Mouse (Mus musculus) adrenal gland, postnatal 14 days (tissue): ENCODE results near the gene Tmed4. TPM values are rescaled to one million over a fixed set of nuclear protein-coding genes. Genes with fewer than 3 reads are reported as not detected.
A peak's percentile ranks its signal among the peaks of the same experiment; 100 is the strongest.
"Not testable (repeated sequence)": the region's sequence is repeated elsewhere in the genome, so short reads cannot be mapped to it uniquely, and the experiment has no call there.

Experiments
- DNase-seq: peaks from one replicate; pipeline ENCODE4 v3.0.0; 2021; ENCODE audit warnings: mixed read lengths
- total RNA-seq: library from RNA; stranded (reverse); gene quantifications from 2 replicates; pipeline ENCODE4 v1.2.3, GENCODE M21; 2021

Tmed4 gene
- total RNA-seq, 1 experiment from 2014 or later = 88.6 TPM

- DNase-seq = no peak
Measured at GRCm38 (mm10) chr11:6273607-6274006, 1.1 kb downstream of the Tmed4 start.

GRCm38 (mm10) chr11:6267320-6268254 is 7.1 kb downstream of the Tmed4 start, which contains the start of gene Ddx56:
Gene Ddx56, minus strand, starts transcription at chr11:6267772.
- peak; percentile 94 for DNase-seq

GRCm38 (mm10) chr11:6266621-6267020 is 8.0 kb downstream of the Tmed4 start:
- no peak for DNase-seq

GRCm38 (mm10) chr11:6261434-6262082 is 13.1 kb downstream of the Tmed4 start:
- peak; percentile 82 for DNase-seq

GRCm38 (mm10) chr11:6259413-6259812 is 15.3 kb downstream of the Tmed4 start:
- DNase-seq = no peak

- peak; percentile 58 for DNase-seq
Measured at GRCm38 (mm10) chr11:6256490-6257072, 18.1 kb downstream of the Tmed4 start.

GRCm38 (mm10) chr11:6254602-6255001 is 20.1 kb downstream of the Tmed4 start:
- not testable (repeated sequence) for DNase-seq

GRCm38 (mm10) chr11:6252824-6253223 is 21.8 kb downstream of the Tmed4 start:
- DNase-seq = no peak

GRCm38 (mm10) chr11:6252248-6252647 is 22.4 kb downstream of the Tmed4 start:
- DNase-seq = no peak

- no peak for DNase-seq
Measured at GRCm38 (mm10) chr11:6244707-6245106, 30.0 kb downstream of the Tmed4 start.

- DNase-seq = no peak
Measured at GRCm38 (mm10) chr11:6233025-6233424, 41.6 kb downstream of the Tmed4 start.

GRCm38 (mm10) chr11:6230012-6230411 is 44.7 kb downstream of the Tmed4 start, which contains the start of gene Npc1l1:
Gene Npc1l1, minus strand, starts transcription at chr11:6230143.
- DNase-seq = no peak

- DNase-seq = no peak
Measured at GRCm38 (mm10) chr11:6224541-6225229, 50.0 kb downstream of the Tmed4 start.

GRCm38 (mm10) chr11:6222187-6222586 is 52.5 kb downstream of the Tmed4 start:
- no peak for DNase-seq

Other genes starting within 250 kb of the Tmed4 start
- gene Camk2b, start 208.5 kb downstream of the Tmed4 start, total RNA-seq = 14.8 and 16.8 TPM in 2 replicates
- gene A730071L15Rik, start 74.8 kb downstream of the Tmed4 start, total RNA-seq = not detected in 2 replicates
- gene Nudcd3, start 74.5 kb downstream of the Tmed4 start, total RNA-seq = 46.6 and 49.7 TPM in 2 replicates
- not detected in 2 replicates for gene Npc1l1, start 44.7 kb downstream of the Tmed4 start, total RNA-seq
- 50.1 and 50.7 TPM in 2 replicates for gene Ddx56, start 7.1 kb downstream of the Tmed4 start, total RNA-seq
- 914 and 944 TPM in 2 replicates for gene Ogdh, start 16.8 kb upstream of the Tmed4 start, total RNA-seq
- 44.7 and 51.3 TPM in 2 replicates for gene Zmiz2, start 114.2 kb upstream of the Tmed4 start, total RNA-seq
- gene Ppia, start 140.6 kb upstream of the Tmed4 start, total RNA-seq = 1,829 and 1,894 TPM in 2 replicates
- gene H2afv, start 169.6 kb upstream of the Tmed4 start, total RNA-seq = 84.2 and 99.3 TPM in 2 replicates
- gene Purb, start 201.0 kb upstream of the Tmed4 start, total RNA-seq = 73.6 and 75.8 TPM in 2 replicates
- 4.0 and 11.8 TPM in 2 replicates for gene Myo1g, start 246.1 kb upstream of the Tmed4 start, total RNA-seq